Mouse (Mus musculus) olfactory bulb, adult 2 months (tissue): Measurements from ENCODE around the gene Arhgap30.

ENCODE experiments used
- CTCF ChIP-seq: fragments of 200-500 bp; IDR thresholded peaks from 2 replicates; pipeline ENCODE4 v1.5.1; 2012; ENCODE audit warnings: low read depth, mild to moderate bottlenecking, low read length, moderate library complexity; ENCODE audit not compliant: insufficient read depth
- POLR2A ChIP-seq: fragments of 200-500 bp; IDR thresholded peaks from 2 replicates; pipeline ENCODE4 v1.6.1; 2012; ENCODE audit warnings: mild to moderate bottlenecking, low read depth, low read length, moderate library complexity; ENCODE audit not compliant: insufficient read depth

DNA sequence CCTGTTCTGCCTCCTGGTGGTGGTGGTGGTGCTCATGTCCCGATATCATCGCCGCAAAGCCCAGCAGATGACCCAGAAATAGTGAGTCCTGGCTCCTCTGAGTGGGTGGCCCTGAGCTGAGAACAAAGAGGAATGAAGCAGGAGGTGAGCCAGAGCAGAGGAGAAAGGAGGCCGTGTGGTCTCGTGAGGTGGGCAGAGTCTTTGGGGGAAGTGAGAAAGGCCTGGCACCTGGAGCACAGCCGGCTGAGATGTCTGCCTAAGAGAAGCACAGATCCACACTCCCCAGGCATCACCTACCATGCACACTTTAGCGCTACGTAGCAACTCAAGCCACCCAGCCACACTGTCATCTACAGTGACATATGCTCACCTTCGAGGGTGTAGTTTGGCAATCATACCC, 3.6 kb upstream of the Arhgap30 start:
- TF ChIP-seq CTCF: no peak
- TF ChIP-seq POLR2A: no peak
